In the genomic region with DNA sequence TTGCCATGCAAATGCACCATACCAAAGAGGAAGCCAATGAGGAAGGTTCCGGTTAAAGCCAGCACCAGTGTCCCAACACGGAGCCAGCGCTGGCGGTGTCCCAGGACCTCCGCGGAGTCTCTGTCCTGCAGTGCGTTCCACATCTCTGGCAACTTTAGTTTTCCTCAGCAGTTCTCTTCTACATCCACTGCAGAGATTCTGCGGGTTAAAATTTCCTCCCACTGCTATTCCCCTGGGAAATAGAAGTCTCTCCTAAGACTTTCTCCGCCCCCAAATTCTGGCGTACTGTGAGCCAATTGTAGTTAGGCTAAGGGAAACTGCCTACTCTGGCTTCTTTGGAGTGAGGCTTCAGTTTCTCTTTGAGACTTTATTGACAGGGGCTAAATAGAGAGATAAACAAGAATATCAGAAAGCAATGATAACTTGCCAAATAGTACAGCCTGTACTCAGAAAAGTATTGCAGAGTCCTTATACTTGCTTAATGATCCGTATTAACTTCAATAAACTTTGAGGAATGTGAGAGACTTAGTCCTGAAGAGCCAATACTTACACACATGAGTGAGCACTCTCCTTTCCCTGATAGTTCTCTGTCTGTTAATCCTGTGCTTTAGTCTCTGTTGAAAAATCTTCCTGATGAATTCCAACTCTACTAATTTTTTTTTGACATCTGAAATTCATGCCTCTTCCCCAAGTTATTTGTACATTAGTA, we compare ENCODE assay signal across 7 mouse cellular contexts. TPM values are rescaled to one million over a fixed set of nuclear protein-coding genes. Genes with fewer than 3 reads are reported as not detected.
DNase-seq lines count a peak whose midpoint lies in the region; ATAC-seq and TF ChIP-seq lines count a peak whose summit lies in the region.

A gene (minus strand): TSS at position 327 of the 709 bp plus-strand sequence.

- H3K36me3 ChIP-seq in ES-Bruce4 (ENCODE audit: control insufficient read depth, insufficient read depth, low read length, poor library complexity, severe bottlenecking) = no peaks in the 10 kb centered on the region
- no peaks in the 10 kb centered on the region for H3K36me3 ChIP-seq in forebrain, embryonic 13.5 days (ENCODE audit: poor library complexity, severe bottlenecking)
- H3K36me3 ChIP-seq in limb, embryonic 10.5 days = no peaks in the 10 kb centered on the region

- TF ChIP-seq CTCF in ES-Bruce4 (IDR thresholded peaks at IDR 0.05; ENCODE audit: low read depth, low read length) = no peak

- 3% methylated on average over 11 of the region's 11 CpGs for WGBS in forebrain, embryonic 13.5 days
- WGBS in limb, embryonic 10.5 days = 9% methylated on average over 11 of the region's 11 CpGs

- peak; percentile 30 for DNase-seq in brain, adult 2 months (ENCODE audit: low read depth, low spot score)
- peak; percentile 64 to 77 for DNase-seq in kidney, adult 8-10 months
- peak; percentile 30 for DNase-seq in limb, embryonic 10.5 days (ENCODE audit: low spot score)
- peak; percentile 4 for DNase-seq in right cerebral cortex, postnatal 14 days
- no peak for DNase-seq in spleen, postnatal 10 days (ENCODE audit: low spot score in 2 of 2)

- no peak within 1 kb of the TSS for H3K27ac ChIP-seq in ES-Bruce4 (ENCODE audit: insufficient read depth, low read length)
- H3K27ac ChIP-seq in forebrain, embryonic 13.5 days = no peak within 1 kb of the TSS
- H3K27ac ChIP-seq in limb, embryonic 10.5 days = no peak within 1 kb of the TSS

- ATAC-seq in forebrain, embryonic 13.5 days = peak; percentile 78

- H3K4me2 ChIP-seq in forebrain, embryonic 13.5 days = peak within 1 kb of the TSS; percentile 54

- H3K27me3 ChIP-seq in ES-Bruce4 (ENCODE audit: control insufficient read depth, insufficient read depth, low read length, poor library complexity, severe bottlenecking) = no peaks in the 10 kb centered on the region
- H3K27me3 ChIP-seq in forebrain, embryonic 13.5 days = no peaks in the 10 kb centered on the region
- H3K27me3 ChIP-seq in limb, embryonic 10.5 days (ENCODE audit: low read depth, poor library complexity, severe bottlenecking) = no peaks in the 10 kb centered on the region

- no peaks in the 10 kb centered on the region for H3K9me3 ChIP-seq in ES-Bruce4 (replicated peaks; ENCODE audit: control insufficient read depth, insufficient read depth, low read length, poor library complexity, severe bottlenecking)
- H3K9me3 ChIP-seq in forebrain, embryonic 13.5 days (replicated peaks) = no peaks in the 10 kb centered on the region
- no peaks in the 10 kb centered on the region for H3K9me3 ChIP-seq in limb, embryonic 10.5 days (replicated peaks)

- no peaks in the 10 kb centered on the region for H3K4me1 ChIP-seq in ES-Bruce4 (ENCODE audit: control insufficient read depth, insufficient read depth, low read length)
- peaks cover 8% of the 10 kb centered on the region for H3K4me1 ChIP-seq in forebrain, embryonic 13.5 days
- 0 out of 2 replicates have a peak, but pooled peaks cover 4% of the 10 kb centered on the region for H3K4me1 ChIP-seq in limb, embryonic 10.5 days

- no peak for TF ChIP-seq EP300 in ES-Bruce4 (IDR thresholded peaks at IDR 0.05; ENCODE audit: insufficient read depth, low read depth, low read length)

- TF ChIP-seq POLR2A in ES-Bruce4 (IDR thresholded peaks at IDR 0.05; ENCODE audit: insufficient read depth, low read length) = no peak

- H3K4me3 ChIP-seq in ES-Bruce4 (ENCODE audit: low read depth, low read length) = peak within 1 kb of the TSS; percentile 62
- H3K4me3 ChIP-seq in forebrain, embryonic 13.5 days = peak within 1 kb of the TSS; percentile 28
- H3K4me3 ChIP-seq in limb, embryonic 10.5 days = peak within 1 kb of the TSS; percentile 35

- H3K9ac ChIP-seq in ES-Bruce4 (ENCODE audit: low read depth, poor library complexity, severe bottlenecking) = no peak within 1 kb of the TSS
- no peak within 1 kb of the TSS for H3K9ac ChIP-seq in forebrain, embryonic 13.5 days

RNA-seq across cellular contexts. Expression of the gene that starts here (rescaled TPM):
- 0.24 TPM in 1 of 2 replicates, not detected in the other for polyA plus RNA-seq in ES-Bruce4 (2011; ENCODE audit: insufficient read depth, insufficient read length, low read depth, missing spikeins)
- polyA plus RNA-seq in forebrain, embryonic 13.5 days (2015; fragmentation: Nextera tagmentation; extraction: Ambion mirVana) = 0.21 and 0.35 TPM in 2 replicates
- polyA plus RNA-seq in limb, embryonic 10.5 days (2016; fragmentation: Nextera tagmentation; extraction: Ambion mirVana) = not detected in 2 replicates

Comparison
In these comparisons a context has a peak if more than half of its experiments do, and no peak if none do; other contexts are left out.
1. Peak in ATAC-seq, H3K4me3 ChIP-seq and H3K4me2 ChIP-seq in forebrain, embryonic 13.5 days; RNA of the gene not detected or under 1 TPM.
2. Peak in DNase-seq and H3K4me3 ChIP-seq in limb, embryonic 10.5 days; RNA of the gene not detected or under 1 TPM.
3. DNase-seq: peak in brain, adult 2 months (single experiment), kidney, adult 8-10 months (2 of 2) and right cerebral cortex, postnatal 14 days (single experiment); none in spleen, postnatal 10 days (0 of 2).
4. Peak in every context shown above with its lines, with median percentiles within 50 percentile points of each other: H3K4me3 ChIP-seq.